Mouse (Mus musculus): Measurements from ENCODE around the gene Edem3.
"Not testable (repeated sequence)": the region's sequence is repeated elsewhere in the genome, so short reads cannot be mapped to it uniquely, and the experiment has no call there.

The Edem3 gene

DNA sequence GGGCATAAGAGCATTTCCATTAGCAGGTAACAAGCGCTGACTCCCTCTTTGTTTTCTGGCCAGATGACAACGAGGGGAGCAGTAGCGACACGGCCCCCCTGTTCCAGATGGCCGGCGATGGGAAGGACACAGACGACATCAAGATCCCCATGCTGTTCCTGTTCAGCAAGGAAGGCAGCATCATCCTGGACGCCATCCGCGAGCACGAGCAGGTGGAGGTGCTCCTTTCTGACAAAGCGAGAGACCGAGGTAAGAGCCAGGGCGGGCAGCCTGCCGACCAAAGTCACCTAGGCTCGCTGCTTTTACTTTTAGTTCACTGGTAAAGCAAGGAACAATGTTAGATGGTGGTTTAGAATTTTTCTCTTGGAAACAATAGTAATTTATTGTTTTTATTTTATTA is 56.3 kb downstream of the Edem3 start:
- DNase-seq (ENCODE audit: low spot score) = no peak

DNA sequence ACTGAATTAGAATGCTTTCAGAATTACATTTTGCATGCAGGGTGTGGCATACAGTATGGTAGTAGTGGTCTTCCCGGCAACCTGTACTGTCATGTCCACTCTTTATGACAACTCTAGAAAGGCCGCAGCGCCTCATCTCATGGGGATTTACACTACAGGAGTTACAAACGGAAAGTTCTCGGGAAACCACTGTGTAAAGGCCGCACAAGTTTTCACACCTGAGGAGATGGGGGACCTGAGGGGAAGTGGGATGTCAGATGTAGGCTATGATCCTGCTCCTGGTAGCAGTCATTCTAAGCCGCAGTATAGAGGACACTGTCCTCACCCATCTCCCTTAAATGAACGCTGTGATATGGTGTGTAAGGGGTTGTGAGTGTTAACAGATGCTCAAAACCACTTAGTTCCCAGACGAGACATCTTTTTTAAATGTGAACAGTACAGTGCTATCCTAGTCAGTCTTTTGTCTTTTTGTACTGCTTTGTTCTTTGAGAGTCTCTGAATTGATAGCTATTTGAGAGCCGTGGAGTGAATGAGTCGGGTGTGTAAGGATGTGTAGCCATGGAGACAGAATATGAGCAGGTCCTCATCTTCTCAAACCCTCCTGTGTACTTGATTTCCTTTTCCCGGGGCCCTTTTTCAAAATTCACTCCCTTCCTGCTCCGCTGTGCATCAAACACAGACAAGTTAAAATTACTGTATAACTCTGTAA is 57.0 kb downstream of the Edem3 start:
- no peak for DNase-seq (ENCODE audit: low spot score)

- no peak for DNase-seq (ENCODE audit: low spot score)
These were observed 60.9 kb downstream of the Edem3 start for GRCm38 (mm10) chr1:151816051-151816450.

DNA sequence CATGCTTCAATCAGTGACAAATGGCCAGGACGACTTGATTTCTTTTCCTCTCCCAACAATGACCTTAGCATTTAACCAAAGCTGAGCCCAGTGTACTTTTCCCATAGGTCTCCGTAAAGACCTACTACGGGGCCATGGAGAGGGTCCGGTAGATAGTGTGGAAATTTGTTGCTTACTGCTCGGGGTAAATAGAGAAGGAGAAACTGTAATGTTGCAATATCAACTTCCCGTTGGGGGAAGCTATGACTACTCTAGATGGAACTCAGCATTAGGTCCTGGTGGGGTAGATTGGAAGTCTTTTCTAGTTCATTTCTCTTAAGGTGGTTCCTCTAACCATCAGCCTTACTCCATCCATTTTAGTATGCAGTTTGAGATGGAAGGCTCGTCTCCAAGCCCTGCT is 64.0 kb downstream of the Edem3 start:
- DNase-seq (ENCODE audit: low spot score) = no peak

GRCm38 (mm10) chr1:151820457-151820856 is 65.3 kb downstream of the Edem3 start:
- peak; percentile 93 for DNase-seq (ENCODE audit: low spot score)

DNA sequence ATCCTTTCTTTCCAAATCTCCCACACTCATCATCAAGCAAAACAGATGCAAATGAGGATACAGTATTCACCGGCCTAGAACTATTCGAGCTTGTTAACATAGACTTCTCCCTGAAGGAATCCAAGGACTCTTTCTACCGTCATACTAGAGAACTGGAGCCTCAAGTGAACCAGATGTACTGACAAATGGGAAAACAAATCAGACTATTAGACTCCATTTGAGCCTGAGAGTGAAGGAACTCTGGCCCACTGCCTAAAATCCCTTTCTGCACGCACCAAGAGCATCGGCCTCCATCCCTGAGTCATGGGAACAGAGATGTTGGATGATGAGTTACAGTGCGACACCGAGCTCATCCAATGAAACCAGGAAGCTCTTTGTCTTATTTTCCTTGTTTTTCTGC is 69.9 kb downstream of the Edem3 start:
- DNase-seq (ENCODE audit: low spot score) = no peak

DNA sequence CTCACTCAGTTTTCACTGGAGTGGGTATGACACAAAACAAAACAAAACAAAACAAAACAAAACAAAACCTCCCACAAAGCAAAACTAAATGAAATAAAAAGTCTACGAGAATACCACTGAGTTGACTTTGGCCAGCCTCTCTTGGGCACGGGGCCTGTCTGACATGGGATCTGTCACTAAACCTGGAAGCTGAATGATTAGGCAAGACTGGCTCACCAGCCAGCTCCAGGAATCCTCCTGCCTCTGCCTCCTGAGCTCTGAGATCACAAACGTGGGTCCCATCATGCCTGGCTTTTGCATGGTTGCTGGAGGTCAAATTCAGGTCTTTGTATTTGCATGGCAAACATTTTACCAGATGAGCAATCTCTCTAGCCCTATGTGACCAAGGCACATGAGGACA is 76.6 kb downstream of the Edem3 start:
- DNase-seq (ENCODE audit: low spot score) = no peak

DNA sequence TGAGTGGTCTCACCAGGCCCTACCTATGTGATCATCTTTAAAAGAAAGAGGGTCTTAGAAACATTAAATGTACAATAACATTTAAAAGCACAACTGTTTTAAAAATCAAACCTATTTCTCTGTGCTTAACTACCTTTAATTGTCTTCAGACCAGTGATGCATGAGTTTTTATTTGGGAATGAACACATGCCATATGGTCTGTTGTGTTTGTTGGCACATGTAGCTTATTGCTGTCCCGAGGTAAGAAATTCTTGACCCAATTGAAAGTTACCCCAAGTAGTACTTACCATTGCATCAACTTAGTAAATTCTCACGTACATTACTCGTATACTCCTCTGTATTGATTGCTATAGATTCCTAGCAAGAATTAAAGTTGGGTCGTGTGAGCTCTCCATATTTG is 80.1 kb downstream of the Edem3 start:
- DNase-seq (ENCODE audit: low spot score) = no peak

DNA sequence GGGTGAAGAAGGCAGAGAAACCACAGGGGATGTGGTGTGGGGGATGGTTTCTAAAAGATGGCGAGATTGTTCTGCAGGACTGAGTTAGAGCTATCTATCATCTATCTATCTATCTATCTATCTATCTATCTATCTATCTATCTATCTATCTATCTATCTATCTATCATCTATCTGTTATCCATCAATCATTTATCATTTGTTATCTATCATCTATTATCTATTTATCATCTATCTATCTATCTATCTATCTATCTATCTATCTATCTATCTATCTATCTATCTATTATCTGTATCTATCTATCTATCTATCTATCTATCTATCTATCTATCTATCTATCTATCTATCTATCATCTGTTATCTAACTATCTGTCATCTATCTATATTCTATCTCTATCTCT is 85.2 kb downstream of the Edem3 start:
- DNase-seq (ENCODE audit: low spot score) = not testable (repeated sequence)

- DNase-seq (ENCODE audit: low spot score) = no peak
These were observed 90.2 kb downstream of the Edem3 start for GRCm38 (mm10) chr1:151845252-151845832.

DNA sequence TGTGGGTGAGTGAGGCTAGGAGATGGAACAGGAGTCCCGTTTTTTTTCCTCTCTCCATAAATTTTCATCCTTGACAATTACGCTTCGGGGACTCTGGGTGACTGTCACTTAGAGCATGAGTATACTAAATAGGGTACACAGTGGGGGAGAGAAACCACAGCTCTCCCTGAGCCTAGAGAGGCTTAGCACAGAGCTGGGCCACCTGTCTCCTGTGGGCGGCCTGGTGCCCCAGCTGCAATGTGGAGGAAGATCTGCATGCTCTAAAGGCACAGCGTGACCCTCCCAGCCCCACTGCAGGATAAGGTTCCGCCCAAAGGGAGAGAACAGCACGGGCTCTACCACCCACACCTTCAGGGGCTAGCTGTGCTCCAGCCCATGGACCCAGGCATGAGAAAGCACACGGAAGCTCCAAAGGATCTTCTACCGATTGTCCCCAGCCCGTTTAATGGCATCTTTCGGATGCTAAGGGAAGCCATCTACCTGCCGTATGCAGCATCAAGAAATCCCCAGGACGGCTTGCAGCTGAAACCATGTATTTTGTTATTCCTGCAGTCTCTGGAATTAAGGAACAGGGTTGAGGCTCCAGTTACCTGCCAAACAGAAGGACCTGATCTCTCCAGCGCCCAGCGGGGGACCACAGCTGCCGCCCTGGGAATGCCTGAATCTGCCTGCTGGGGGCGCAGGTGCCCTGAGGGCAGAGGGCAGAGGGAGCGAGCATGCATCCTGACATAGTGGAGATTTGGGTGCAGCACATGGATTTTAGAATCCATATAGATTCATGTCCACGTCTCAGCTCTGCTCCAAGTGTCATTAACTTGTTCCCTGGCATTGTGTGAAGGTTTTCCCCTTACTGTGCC is 91.0 kb downstream of the Edem3 start:
- no peak for DNase-seq (ENCODE audit: low spot score)

DNA sequence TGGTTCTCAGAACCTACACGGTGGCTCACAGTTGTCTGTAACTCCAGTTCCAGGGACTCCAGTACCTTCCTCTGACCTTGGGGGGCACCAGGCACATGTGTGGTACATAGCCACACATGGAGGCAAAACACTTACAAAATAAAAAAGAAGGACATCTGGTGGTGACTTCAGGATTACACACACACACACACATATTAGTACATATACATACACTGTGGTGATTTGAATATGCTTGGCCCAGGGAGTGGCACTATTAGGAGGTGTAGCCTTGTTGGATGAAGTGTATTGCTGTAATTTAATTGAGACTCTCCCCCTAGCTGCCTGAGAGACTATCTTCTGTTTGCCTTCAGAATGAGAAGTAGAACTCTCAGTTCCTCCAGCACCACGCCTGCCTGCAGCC is 93.1 kb downstream of the Edem3 start:
- no peak for DNase-seq (ENCODE audit: low spot score)

GRCm38 (mm10) chr1:151849993-151850608 is 94.9 kb downstream of the Edem3 start:
- no peak for DNase-seq (ENCODE audit: low spot score)

DNA sequence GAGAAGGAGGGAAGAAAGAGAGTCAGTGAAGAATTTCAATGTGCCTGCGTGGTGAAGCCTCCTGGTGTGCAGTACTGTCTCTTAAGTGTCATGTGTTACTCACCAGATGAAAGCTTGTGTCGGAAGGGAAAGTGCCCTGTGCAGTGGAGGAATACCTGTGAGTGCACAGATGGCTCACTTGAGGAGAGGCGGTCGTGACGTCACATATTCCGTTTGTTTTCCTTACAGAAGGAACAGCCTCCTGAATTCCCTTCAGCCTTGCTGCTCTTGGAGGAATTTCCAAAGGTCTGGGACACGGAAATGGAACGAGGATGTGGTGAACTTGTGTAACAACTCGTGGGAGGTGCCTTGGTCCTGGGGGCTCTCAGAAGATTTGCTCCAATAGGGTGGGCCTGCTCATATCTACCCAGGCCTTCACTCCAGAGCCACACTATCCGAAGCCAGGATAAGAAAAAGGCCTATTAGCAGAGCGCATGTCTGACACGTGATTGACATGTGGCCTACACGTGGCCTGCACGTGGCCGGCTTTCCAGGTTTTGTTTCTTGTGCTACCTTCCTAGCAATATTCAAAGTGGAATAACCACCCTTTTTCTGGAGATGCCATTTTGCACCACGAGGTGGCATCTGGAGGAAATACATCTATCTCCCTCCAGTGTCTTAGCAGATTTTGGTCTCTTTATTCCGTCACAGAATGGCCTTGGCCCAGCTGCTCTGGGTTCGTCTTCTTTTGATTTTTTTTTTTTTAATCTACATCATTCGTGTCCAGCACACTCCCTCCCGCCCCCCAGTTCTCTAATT is 96.1 kb downstream of the Edem3 start:
- DNase-seq (ENCODE audit: low spot score) = no peak

GRCm38 (mm10) chr1:151851976-151852375 is 96.8 kb downstream of the Edem3 start:
- DNase-seq (ENCODE audit: low spot score) = peak; percentile 30

- DNase-seq (ENCODE audit: low spot score) = no peak
These were observed 100.4 kb downstream of the Edem3 start for GRCm38 (mm10) chr1:151855561-151855960.

- no peak for DNase-seq (ENCODE audit: low spot score)
These were observed 103.3 kb downstream of the Edem3 start for GRCm38 (mm10) chr1:151858474-151858873.

GRCm38 (mm10) chr1:151861334-151861995 is 106.3 kb downstream of the Edem3 start:
- DNase-seq (ENCODE audit: low spot score) = no peak

DNA sequence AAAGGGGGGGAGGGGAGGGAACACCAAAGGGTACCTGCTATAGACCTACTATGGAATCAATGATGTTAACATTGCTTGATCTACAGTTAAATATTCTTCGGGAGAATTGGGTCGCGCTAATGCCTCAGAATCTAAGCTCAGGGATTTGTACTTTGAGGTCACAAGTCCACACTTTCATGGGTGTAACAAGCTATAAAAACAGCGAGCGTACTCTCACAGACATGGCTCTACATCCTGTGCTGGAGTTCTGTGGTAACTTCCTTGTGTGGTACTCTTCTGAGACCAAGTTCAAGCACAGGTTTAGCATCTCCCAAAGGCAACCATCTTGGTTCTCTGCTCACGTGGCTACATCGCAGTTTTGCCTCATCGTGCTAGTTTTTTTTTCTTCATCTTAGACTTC is 106.9 kb downstream of the Edem3 start:
- no peak for DNase-seq (ENCODE audit: low spot score)

- no peak for DNase-seq (ENCODE audit: low spot score)
These were observed 108.1 kb downstream of the Edem3 start for GRCm38 (mm10) chr1:151863135-151863796.

DNA sequence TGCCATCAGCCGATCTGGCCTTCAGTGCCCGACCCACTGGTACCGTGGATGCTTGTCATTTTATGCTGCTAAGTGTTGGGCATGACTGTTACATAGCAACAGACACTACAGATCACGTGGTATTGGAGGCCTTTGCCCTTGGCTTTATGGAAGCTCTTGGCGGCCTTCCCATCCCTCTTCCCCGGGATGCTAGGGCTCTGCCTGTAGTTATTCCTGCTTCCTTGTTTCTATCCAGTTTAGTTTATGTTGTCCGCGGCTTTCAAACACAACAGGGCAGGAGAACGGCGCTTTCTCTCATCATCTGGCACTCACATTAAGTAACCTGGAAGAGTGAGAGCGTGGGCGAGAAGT is 108.6 kb downstream of the Edem3 start:
- no peak for DNase-seq (ENCODE audit: low spot score)
